Mouse (Mus musculus) left cerebral cortex, postnatal 25 days (tissue): ENCODE results near the gene Hnrnpll. TPM values are rescaled to one million over a fixed set of nuclear protein-coding genes. Genes with fewer than 3 reads are reported as not detected.

ENCODE experiments used
- DNase-seq, 2 experiments: peaks; one replicate each; pipeline ENCODE4 v3.0.0; 2022; ENCODE audit warnings: low spot score in 2 of 2, mixed read lengths in 1 of 2
- intact Hi-C: fragments of 180-260 bp; cut with DNase I; formaldehyde crosslinking; loops from one replicate; pipeline ENCODE4 v1.15.1; 2025
- total RNA-seq, 2 experiments: library from RNA; stranded (reverse); gene quantifications; 2 replicates each; pipeline ENCODE4 v1.2.3; 2021

Hnrnpll gene
- total RNA-seq: 10 to 100 TPM; 55.4 to 63.6 TPM

DNA sequence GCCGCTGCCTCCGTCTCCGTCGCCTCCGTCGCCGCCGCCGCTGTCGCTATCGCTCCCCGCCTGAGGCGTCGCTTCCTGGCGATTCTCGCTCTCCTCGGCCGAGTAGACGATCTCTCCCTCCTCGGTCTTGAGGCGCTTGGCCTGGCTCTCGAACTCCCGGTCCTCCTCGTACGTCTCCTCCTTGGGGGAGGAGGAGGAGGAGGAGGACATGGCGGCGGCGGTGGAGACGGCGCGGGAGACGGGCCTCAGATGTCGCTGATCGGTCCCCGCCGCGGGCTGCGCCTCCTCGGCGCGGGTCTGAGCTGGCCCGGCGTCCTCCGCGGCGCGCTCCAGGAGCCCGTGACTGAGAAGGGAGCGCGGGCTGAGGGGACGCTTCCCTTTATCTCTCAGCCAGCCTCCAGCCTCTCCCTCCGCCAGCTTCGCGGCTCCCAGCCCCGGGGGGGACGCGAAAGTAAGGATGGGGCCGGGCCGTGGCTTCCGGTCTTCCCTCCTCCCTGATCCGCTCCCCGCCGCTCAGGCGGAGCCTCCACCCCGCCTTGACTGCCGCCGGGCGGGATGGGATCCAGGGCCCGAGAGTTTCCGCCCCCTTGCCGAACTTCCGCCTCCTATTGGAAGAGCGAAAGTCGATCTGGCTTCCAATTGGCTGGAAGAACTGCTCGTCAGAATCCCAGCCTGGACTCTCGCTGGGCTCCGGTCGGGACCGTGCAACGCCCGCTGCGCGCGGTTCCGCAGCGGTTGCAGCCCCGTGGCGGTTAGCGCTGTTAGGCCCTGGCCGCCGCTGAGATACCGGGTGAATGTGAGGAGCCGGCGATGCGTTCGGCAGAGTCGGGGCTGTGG lies at the start of gene Hnrnpll:
TSS of gene Hnrnpll (minus strand) at position 552 of the 837 bp plus-strand sequence.
- intact Hi-C loops: loop anchor here (1.0 to 2.0 kb wide), 4 partner anchors 14 to 106 kb away; partner anchors contain the start of gene Galm
- DNase-seq: peak; percentile 98

DNA sequence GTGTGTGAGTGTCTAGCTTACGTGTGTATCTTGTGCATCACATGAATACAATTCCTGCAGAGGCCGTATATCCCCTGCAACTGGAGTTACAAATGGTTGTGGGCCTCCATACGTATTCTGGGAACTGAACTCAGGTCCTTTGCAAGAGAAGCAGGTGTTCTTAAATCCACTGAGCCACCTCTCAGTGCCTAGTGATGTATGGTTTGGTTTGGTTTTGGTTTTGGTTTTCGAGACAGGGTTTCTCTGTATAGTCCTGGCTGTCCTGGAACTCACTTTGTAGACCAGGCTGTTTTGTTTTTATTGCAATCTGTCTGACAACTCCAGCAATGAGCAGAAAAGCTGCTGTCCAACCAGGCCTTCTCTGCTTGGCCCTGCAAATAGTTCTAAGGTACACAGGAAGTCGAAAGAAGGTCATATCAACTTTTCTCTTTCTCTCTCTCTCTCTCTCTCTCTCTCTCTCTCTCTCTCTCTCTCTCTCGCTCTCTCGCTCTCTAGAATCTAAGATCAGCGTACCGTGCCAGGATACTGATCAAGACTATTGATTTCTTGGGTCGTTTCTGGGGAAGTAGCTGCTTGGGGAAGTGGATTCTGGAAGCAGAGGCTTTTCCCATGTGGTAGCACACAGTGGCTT lies 43.3 kb upstream of the Hnrnpll start:
- intact Hi-C loops: no loop called here
- no peak for DNase-seq

DNA sequence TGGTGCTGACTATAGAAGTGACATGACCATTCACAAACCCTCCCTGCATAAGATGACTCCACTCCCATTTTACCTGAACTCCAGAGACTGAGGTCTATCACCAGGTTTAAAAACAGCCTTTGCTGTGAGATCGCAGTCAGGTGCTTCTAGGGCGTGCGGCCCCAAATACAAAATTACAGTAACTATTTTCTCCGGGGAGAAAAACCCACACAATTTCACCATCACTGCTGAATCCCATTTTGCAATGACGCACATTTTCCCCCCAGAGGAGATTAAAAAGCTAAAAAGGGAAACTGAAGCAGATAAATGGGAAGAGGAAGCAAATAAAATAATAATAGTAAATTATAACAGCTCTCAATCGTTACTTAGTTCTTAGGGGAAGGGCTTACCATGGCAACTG lies 37.7 kb upstream of the Hnrnpll start:
- no peak for DNase-seq
- intact Hi-C loops: no loop called here

DNA sequence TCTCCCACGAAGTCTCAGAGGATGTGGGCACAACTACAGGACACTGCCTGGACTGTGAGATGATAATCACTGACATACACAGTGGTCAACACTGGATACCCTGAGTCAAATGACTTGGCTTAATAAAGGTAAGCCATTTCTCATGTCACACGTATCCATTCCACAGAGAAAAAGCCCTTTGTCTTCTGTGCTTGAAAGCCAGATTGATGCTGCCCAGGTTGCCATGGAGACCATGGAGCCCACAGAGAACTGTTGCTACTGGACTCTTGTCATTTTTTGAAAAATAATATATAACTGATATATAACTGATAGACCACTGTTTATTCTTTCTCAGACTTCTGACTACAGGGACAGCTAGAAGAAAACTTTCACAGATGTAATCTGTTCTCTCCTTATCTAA lies 35.1 kb upstream of the Hnrnpll start:
- intact Hi-C loops: no loop called here
- no peak for DNase-seq

DNA sequence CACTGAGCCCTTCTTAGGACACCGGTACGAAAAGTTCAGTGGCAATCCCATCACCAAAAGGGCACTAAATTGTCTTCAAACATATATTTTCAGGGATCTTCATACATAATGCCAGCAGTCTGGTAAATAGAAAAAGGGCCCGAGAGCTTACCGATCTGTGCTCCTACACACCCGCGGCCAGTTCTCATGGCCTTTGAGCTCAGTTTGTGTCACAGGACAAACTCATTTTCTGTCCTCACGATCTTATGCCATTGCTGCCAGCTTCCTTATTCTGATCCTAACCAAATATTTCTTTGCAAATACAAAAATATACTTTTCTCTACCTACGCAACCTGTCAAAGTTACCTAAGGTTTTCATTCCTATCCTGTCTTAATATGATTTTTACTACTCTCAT lies 34.6 kb upstream of the Hnrnpll start:
- intact Hi-C loops: no loop called here
- no peak for DNase-seq

DNA sequence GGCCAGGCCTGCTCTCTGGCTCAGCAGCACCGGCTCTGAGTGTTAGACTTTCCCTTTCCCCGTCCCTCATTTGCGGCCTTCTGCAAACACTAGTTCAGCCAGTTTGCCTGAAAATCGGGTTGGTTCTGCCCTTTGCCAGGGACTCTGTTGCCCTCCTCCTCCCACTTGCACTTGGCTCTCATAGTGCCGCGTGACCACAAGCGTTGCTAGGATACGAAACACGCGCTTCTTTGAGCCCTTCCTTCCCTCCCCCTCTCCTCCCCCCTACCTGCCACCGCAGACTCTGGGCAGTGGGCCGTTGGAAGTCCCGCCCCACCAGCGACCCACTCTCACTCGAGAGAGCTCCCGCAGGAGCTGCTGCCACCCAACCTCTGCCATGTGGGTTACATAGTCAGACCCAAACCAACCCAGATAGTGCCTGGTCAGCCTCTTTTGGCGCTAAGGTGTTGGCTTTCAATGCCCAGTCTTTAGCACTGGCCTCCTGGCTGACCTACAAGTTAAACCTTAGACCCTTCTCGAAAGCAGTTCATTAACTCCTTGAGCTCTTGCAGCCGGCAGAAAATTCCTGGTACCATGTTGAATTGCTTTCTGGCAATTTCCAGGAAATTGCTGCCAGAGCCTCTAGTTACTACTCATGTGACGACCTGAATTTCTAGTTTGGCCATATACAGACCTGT lies 34.0 kb upstream of the Hnrnpll start:
- intact Hi-C loops: no loop called here
- peak; percentile 42 to 61 for DNase-seq

DNA sequence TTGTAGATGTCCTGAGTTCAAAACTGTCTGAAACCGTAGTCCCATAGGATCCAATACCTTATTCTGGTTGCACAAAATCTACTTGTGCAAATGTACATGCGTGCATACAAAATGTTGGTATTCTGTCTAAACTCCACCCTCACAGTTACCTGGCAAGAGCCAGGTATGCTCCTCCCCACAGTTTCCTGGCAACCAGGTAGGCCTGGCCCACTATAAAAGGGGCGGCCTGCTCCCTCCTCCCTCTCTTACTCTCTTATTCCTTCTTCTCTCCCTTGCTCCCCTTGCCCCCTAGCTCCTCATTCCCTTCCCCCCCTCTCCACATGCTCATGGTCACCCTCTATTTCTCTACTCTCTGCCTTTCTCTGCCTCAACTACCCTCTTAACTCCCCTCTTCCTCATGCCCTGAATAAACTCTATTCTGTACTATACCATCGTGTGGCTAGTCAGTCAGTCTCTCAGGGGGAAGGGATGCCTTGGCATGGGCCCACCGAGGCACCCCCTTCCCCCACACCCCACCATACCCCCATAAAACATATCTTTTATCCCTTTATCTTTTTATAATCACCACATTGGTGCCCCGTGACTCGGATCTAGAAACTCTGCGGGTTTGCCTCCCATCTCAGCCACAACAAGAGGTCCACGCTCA lies 33.2 kb upstream of the Hnrnpll start:
- no peak for DNase-seq
- intact Hi-C loops: no loop called here

DNA sequence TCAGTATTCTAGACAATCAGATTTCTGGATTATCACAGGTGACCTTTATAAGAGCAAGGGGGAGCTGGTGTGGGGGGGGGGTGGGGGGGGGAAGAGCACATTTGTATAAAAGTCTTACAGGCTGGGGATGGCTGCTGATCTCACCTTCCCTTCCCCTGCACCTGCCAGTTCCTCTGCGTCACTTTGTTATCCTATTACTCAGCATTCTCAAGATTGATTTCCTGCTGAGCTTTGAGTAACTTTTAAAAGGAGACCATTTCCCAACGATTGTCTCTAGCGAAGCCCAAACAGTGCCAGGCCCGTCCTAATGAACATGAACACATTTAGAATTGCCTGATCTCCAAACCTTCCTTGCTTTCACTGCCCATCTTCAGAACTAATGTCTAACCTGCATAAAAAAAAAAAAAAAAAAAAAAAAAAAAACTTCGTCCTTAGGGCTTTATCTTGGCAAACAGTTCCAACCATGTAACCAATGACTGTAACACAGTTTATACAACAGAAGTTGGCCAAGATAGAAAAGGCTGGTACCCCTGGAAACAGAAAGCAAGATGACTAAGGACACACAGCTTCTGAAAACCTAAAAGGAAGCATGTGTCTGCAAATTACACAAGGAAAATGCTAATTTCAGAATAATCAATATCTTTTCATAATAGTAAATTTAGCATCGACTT lies 29.9 kb upstream of the Hnrnpll start:
- no peak for DNase-seq
- intact Hi-C loops: no loop called here

DNA sequence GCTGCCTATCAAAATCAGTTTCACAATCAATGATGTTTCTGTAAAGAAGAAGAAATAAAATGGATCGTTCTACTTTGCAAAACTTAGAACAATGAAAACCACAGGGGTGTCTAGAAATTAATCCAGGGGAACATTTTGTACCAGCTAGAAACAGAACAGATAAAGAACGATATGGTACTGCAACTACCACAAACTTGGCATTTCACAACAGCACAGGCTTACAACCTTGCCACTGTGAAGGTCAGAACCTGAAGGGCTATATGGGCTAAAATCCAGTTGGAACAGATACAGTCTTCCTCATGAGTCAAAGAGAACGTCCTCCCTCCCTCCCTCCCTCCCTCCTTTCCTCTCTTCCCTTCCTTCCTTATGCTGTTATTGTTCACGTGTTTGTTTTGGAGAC lies 28.4 kb upstream of the Hnrnpll start:
- DNase-seq: no peak
- intact Hi-C loops: no loop called here

DNA sequence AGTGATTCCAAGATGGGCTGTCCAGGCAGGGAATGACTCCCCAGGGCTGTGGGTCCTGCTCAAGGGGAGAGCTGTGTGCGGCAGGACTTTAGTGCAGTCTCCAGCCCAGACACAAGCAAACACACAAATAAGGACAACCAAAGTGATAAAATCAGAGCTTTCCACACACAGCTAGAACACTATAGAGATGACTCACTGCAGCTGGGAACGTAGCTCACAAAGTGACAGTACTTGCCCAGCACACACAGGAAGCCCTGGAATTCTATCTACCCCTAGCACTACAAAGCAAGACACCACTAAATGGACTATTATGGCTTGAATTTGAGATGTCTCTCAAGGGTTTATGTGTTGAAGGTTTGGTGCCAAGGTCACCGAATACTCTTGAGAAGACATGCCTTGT lies 26.0 kb upstream of the Hnrnpll start:
- no peak for DNase-seq
- intact Hi-C loops: no loop called here

DNA sequence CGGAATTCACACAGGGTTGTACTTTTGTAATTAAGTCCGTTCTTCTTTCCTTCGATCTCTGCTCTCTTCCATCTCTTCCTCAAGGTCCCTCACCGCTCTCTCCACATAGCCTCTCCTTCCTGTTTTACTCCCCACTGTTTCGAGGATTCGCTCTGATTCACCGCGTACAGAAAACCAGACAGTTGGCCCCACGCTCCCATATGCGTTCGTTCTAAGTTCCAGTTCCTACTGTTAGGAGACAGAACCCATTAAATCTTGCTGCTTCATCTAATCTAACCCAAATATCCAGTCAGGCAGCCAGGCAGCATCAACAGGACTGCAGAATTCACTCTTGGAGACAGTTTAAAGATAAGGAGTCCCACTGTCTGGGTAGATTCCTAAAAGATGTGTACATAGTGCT lies 24.5 kb upstream of the Hnrnpll start:
- DNase-seq: no peak
- intact Hi-C loops: no loop called here

DNA sequence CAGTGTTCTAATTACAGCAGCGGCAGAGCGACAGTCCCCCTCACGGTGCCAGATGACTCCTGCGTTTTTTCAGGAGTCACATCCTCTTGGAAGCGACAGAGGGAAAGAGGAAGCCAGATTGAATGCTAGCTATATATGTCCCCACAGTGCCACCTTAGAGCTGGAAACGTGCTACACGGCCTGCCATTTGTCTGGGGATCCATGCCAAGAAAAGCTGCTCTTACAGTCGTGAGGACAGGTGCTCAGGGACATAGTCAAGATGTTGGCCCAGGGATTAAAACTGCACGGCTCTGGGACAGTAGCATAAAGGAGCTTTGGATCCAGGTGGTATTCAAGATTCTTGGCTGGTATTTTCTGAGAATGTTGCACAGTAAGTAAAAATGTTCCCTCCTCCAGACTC lies 22.3 kb upstream of the Hnrnpll start:
- intact Hi-C loops: loop anchor here (1.0 to 5.0 kb wide), 2 partner anchors 43 to 82 kb away; partner anchors contain the start of gene Galm

DNA sequence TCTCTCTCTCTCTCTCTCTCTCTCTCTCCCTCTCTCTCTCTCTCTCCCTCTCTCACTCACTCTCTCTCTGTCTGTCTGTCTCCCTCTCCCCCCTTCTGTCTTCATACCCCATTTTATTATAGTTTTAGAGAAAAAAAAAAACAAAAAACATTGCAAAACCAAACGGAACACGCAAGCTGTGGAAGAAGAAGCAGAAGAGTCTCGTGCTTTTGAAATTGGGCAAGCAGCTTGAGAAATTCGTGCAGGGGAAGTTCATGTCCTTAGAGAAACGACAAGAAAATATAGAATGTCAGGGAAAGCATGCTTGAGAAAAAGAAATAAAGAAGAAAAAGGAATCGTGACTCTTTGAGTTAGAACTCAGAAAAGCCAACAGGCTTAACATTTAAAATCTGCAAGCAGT lies 21.1 kb upstream of the Hnrnpll start:
- intact Hi-C loops: loop anchor here (5.0 kb wide), 1 partner anchor 44 kb away; the partner anchor contains the start of gene Galm
- no peak for DNase-seq

More for the DNA sequence above, 22.3 kb upstream of the Hnrnpll start:
- peak; percentile 55 to 91 for DNase-seq

DNA sequence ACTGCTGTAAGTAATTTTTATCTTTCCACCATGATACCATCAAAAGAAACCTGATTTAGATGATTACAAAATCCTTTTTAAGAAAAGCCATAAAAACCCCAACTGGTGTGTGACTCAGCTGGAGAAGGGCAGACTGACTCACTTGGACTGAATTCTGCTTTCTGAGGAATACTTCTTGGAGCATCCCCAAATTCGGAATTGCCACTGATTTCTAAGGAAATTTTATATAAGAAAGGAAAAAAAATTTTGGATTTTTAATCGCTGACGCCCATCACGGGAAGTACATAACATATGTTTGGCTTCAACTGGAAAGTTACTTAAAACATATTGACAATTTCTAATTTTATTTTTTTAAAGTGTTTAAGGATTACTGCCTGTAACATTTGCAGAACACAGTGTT lies 16.6 kb upstream of the Hnrnpll start:
- intact Hi-C loops: loop anchor here (1.0 kb wide), 1 partner anchor 88 kb away; no protein-coding TSS in a partner anchor
- peak in 1 of 2 experiments; percentile 89 for DNase-seq

DNA sequence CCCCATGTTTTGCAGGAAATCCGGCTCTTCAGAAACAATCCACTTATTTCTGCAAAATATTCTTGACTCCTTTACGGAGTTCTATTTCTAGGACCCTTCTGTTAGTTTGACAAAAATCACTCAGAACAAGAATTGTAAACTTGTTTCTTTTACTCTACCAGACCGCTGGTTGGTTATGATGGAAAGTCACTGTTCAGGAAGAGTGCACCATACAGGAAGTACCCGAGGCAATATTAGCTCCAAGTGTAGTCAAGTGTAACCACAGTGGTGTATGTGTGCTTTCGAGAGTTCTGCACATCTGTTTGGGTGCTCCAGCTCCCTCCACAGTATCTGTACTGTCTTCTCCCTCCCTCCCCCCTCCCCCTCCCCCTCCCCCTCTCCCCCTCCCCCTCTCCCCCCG lies 5.1 kb upstream of the Hnrnpll start:
- intact Hi-C loops: no loop called here
- DNase-seq: no peak

DNA sequence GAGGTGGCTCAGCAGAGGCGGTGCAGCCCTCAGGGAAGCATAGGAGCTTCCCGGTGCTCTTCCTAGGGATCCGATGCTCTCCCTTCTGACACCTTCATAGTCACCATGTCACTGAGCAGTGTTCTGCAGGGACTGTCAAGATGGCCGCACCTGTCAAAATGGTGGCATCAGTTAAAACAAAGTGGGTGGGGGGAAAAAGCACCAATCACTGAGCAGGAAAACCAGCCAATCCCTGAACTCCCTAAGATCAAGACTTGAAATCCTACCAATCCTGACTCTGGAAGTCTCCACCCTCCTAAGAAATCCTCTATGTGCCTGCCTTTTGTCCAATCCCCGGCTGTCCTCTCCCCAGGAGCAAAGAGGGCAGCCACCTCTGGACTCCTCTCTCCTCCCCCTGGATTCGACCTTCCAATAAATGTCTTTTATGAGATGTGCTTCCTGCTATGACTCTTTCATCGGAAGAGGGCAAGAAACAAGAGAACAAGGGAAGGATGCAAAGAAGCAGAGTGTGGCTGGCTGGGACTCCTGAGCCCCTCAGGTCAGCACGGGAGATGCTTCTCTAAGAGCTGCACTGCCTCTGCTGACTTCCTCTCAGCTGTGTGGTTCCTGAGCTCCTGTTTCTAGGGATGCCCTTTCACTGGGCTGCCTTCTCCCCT lies 1.8 kb upstream of the Hnrnpll start:
- DNase-seq: no peak
- intact Hi-C loops: loop anchor here (2.0 kb wide), 1 partner anchor 63 kb away; the partner anchor contains the start of gene Galm

DNA sequence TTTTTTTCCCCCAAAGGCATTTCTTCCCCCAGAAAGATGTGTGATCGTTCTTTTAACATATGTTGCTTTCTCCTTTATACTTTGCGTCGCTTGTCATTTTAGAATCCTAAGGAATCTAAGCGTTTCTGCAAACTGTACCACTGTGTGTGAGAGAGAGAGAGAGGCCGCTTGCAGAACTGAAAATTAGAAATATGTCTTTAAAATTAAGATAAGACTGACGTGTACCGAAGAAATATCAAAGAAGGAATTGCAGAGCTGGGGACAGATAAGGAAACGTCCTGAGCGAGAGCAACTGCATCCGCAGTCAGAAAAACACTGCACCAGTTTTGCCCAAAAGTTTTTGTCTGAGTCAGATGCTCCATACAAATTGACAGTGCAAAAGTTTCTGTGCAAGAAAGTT lies 1.3 kb upstream of the Hnrnpll start:
- intact Hi-C loops: loop anchor here (2.0 kb wide), 1 partner anchor 63 kb away; the partner anchor contains the start of gene Galm
- DNase-seq: no peak

DNA sequence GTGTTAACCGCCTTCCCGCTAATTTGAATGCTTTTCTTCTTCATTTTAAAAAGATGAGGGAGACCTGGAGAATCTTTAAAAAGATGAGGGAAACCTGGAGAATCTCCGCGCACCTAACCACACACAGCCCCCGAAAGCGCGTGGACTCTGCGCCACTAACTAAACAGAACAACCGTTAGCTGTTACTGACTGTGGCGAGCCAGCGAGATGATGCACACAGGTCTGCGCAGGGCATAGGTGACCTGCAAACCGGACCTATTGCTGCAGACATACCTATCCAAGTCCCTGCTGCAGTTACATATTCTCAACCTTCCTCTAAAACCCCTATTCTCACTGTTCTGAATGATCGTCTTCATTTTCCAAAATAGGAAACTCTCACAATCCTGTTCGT lies 481 bp upstream of the Hnrnpll start:
- DNase-seq: no peak

More for the DNA sequence above, 481 bp upstream of the Hnrnpll start:
- intact Hi-C loops: loop anchor here (1.0 to 2.0 kb wide), 2 partner anchors 64 to 106 kb away; partner anchors contain the start of gene Galm
